Mouse (Mus musculus) frontal cortex, postnatal 10 days (tissue): ENCODE measurements around the gene AU021092.
"Not testable (repeated sequence)": the region's sequence is repeated elsewhere in the genome, so short reads cannot be mapped to it uniquely, and the experiment has no call there.

Experiments used
- DNase-seq, 2 experiments: peaks; one replicate each; pipeline ENCODE4 v3.0.0; 2022; ENCODE audit warnings: low spot score in 2 of 2, mixed read lengths in 1 of 2

The AU021092 gene

DNA sequence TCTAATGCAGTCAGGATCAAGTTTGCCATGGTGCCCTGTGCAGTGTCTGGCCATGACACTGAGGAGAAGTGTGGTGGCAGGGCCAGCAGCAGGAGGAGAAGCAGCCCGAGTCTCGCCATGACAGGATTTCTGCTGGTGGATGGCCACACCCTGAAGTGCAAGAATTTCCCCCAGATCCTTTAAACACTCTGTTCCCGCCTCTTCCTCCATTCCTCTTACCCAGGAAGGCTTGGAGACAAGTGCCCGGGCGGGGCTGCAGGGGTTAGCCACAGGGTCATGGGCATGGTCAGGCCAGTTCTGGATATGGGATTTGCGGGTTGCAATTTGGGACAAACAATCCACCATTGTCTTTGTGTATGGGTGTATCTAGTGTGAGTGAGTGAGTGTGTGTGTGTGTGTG, at the start of gene AU021092:
TSS of gene AU021092 (minus strand) at position 160 of the 400 bp plus-strand sequence.
- DNase-seq, result no peak

GRCm38 (mm10) chr16:5271411-5272035, 49.4 kb upstream of the AU021092 start:
- DNase-seq, result no peak

DNA sequence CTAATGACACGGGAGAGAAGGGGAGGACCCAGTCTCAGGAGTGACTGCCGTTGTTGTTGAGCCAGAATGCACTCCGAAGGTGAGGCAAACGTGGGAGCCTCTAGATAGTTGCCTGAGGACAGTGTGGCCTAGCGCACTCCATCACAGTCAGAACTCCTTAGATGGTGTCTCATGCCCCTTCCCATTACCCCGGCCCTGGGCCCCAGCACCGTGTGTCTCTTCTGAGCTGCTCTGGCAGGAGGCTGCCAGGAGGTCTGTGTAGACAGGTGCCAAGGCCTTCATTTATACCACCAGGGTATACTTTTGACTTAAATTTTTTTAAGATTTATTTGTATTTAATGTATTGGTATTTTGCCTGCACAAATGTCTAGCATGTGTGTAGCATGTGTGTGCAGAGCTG, 41.8 kb upstream of the AU021092 start:
- no peak for DNase-seq

GRCm38 (mm10) chr16:5263156-5263555, 41.1 kb upstream of the AU021092 start:
- DNase-seq, result no peak

DNA sequence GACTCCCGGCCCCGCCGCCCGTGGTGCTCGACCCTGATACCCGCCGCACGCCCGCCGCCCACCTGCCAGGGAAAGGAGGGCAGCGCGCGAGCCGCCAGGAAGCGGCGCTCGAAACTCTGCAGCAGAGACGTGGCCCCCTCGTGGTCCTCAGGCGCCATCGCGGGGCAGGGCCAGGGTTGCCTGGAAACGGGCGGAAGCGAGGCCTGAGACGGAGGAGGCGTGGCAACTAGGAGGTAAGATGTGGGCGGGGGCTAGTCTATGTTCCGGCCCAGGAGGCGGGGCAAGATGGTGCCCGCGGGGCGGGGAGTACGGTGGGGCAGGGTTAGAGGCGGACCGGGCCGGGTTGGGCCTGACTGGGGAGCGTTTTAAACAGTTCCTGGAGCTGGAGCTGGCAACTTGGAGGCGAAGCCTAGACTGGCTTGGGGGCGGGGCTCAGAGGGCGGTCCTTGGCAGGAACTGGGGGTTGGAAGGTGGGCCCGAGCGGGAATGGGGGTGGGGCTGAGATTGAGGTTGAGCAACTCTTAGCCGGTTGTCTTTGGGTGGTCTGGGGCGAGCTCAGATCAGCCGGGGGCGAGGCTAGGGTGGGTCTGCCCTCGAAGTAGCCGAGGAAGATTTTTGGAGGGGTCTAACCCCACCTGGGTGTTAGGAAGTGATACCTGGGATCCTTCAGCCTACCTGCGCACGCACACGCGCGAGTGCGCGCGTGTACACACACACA, 33.8 kb upstream of the AU021092 start, which contains the start of gene Eef2kmt:
TSS of gene Eef2kmt (minus strand) at position 205 of the 718 bp plus-strand sequence.
- peak; percentile 96 to 98 for DNase-seq

DNA sequence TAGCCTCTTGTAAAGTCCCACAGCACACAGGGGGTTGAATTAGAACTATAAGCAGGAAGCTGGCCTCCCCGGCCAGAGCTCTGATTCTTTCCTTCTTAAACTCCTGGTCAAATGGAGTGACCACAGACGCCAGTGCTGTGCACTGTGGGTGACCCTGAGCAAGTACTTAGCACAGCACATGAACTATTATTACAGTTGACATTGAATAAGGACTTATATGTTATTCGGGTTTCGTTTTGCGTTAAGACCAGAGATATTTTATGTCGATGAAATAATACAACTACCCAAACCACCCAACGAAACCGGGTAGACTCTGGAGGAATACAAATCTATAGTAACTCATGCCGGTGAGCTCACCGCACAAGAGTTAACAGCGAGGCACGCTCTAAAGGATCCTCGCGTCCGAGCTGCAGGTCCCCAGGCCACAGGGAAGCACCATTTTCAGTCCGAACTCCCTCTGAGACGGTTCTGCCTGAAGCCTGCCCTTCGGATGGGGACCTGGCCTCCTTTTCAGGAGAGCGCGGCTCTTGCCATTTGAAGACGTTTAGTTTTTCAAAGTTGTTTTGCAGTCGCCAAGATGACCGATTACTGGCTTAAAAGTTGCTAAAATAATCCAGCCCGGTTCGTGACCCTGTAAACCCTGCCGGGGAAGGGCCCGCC, 33.1 kb upstream of the AU021092 start:
- DNase-seq, result no peak

DNA sequence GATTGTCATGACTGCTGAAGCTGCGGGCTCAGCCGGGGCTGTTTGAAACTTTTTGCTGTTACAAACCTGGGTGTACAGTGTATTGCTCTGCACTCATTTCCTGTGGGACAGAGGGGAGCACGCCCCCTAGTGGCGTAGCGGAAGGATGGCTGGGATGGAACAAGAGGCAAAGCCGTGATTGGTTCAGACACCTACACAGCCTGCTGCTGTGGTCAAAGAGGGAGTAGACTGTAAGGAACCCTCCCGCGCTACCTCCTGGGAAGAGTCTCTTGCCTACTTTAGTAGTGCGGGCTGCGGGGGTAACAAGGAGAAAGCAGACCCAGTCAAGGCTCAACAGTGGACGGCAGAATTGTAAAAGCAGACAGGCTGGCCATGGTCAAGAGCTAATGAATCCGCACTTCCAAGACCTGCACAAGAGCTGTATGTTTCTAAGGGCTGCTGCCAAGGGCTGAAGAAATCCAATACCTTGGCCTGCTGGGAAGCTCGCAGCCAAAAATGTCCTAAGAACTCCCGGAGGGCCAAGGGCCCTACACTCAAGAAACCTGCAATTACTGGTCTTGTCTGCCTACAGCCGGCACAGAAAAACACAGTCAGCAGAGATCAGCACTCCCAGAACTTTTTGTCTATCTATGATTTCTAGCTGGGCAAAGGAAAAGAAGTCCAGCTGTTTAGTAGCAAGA, 32.4 kb upstream of the AU021092 start:
- DNase-seq, result peak; percentile 58 to 60

GRCm38 (mm10) chr16:5252260-5252659, 30.2 kb upstream of the AU021092 start:
- DNase-seq, result no peak

DNA sequence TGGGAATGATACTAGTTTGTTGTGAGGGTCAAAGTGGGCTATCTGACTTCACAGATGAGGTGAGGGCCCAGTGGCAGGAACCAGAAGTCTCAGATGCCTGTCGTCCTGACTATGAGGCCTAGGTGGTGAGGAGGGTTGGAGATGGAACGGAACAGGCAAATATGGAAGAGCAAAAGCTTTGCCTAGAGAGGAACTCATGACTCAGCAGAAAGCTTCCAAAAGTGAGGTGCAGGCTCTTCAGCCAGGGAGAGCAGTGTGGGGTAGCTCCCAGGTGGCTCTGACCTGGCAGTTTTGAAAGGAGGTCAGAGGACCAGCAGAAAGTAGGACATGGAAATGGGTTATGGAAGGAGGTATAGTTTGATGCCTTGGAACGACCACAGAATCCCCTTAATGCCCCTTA, 28.8 kb upstream of the AU021092 start:
- no peak for DNase-seq

- peak in 1 of 2 experiments; percentile 53 for DNase-seq
Measured at GRCm38 (mm10) chr16:5244411-5244810, 22.3 kb upstream of the AU021092 start.

- DNase-seq, result no peak
Measured at GRCm38 (mm10) chr16:5242882-5243281, 20.8 kb upstream of the AU021092 start.

DNA sequence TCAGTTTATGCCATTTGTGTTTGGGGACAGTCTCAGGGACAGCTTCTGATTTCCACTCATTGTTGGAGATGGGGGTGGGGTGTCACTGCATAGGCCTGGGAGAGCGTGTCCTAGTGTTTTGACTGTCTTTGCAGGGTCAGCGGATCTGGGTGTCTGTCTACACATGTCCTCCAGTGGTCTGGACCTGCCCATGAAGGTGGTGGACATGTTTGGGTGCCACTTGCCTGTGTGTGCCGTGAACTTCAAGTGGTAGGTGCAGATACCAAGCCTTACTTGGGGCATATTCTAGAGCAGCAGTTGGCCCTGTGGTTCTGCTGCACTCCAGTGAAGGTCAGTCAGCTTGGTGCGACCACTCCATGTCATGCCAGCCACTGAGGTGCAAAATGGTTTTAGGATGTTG, 20.3 kb upstream of the AU021092 start:
- DNase-seq, result no peak

- DNase-seq, result peak; percentile 90 to 93
Measured at GRCm38 (mm10) chr16:5233418-5234313, 11.6 kb upstream of the AU021092 start, which contains the start of gene Alg1. Gene Alg1 (plus strand): TSS chr16:5233621.

GRCm38 (mm10) chr16:5232982-5233381, 10.9 kb upstream of the AU021092 start:
- no peak for DNase-seq

GRCm38 (mm10) chr16:5228103-5228502, 6.0 kb upstream of the AU021092 start:
- not testable (repeated sequence) for DNase-seq

GRCm38 (mm10) chr16:5227501-5227900, 5.4 kb upstream of the AU021092 start:
- DNase-seq, result not testable (repeated sequence)

GRCm38 (mm10) chr16:5226534-5226933, 4.4 kb upstream of the AU021092 start:
- DNase-seq, result not testable (repeated sequence)

- DNase-seq, result no peak
Measured at GRCm38 (mm10) chr16:5221403-5221802, 696 bp downstream of the AU021092 start.

DNA sequence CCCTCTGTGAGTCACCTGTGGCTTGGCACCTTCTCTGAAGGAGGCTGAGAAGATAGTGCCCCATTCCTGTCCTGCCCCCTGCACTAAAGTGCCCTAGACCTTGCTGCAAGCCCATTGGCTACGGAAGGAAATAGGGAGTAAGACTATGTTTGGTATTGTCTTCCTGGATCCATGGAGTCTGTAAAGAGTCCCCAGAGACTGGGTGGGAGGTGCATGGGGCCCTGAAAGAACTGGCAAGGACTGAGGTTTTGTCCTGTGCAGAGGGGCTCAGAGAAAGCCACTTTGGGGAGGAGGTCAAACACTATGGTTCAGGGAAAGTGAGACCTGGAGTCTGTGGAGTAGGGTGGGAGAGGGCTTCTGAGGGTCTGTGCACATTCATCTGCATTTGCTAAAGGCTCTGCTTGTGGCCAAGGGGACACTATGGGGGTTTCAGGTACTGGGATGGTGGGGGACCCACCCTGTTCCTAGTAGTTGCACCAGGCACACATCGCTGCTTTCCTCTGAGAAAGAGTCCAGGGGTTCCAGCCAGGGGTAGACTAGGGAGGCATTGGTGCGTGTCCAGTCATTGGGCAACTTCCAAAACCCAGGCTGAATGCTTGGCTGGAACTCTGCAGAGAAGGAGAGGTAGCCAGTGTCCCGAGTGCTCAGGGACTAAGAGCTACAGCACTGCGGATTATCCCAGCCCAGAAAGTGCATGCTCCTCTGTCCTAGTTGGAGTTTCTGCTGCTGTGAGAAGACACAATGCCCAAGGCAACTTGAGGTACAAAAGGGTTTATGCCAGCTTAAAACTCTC, 4.6 kb downstream of the AU021092 start:
- DNase-seq, result no peak

GRCm38 (mm10) chr16:5216686-5217085, 5.4 kb downstream of the AU021092 start:
- no peak for DNase-seq
